Mouse (Mus musculus) lung, postnatal 4 days (tissue): Measurements from ENCODE around the gene Tmem247.

Experiments used
- DNase-seq, 2 experiments: peaks; one replicate each; pipeline ENCODE4 v3.0.0; 2021

The Tmem247 gene

GRCm38 (mm10) chr17:86917048-86917447 lies at the start of gene Tmem247:
Gene Tmem247, plus strand, starts transcription at chr17:86917348.
- DNase-seq = no peak

DNA sequence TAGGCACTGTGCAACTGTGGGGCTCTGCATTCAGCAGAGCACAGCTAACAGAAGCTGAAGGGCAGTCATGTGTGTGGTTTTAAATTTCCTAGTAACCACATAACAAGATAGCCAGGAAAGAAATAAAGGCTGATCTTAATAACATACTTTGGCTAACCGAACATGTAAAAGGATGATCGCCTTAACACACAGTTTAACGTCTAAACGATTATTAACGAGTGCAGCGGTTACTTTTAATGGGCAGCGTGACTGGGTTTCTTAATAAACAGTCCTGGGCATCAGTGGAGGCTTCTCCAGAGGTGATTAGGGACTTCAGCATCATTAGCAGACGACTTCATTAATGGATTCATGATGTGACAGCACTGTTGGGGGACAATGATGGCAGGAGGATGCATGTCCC lies 46.6 kb upstream of the Tmem247 start:
- DNase-seq = no peak

- no peak for DNase-seq
Measured at GRCm38 (mm10) chr17:86872643-86873042, 44.5 kb upstream of the Tmem247 start.

GRCm38 (mm10) chr17:86876940-86877339 lies 40.2 kb upstream of the Tmem247 start:
- no peak for DNase-seq

DNA sequence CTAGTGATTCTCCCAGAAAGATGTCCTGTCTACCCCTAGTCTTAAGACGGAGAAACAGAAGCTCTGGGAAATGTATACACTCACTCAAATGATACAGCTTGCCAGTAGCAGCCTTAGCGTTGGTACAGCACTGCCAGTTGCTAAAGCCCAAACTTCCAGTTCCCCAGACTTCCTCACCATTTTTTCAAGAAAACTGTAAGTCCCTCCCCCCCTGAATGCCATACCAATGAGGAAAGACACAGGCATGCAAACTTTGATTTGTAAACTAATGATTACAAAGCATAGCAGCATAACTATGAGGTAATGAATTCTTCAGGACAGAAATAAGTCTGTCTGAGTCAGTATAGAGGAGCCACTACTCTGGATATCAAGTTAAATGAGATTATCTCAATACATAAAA lies 39.4 kb upstream of the Tmem247 start:
- DNase-seq = no peak

GRCm38 (mm10) chr17:86880056-86880455 lies 37.1 kb upstream of the Tmem247 start:
- DNase-seq = no peak

GRCm38 (mm10) chr17:86880461-86881044 lies 36.6 kb upstream of the Tmem247 start:
- no peak for DNase-seq

GRCm38 (mm10) chr17:86895191-86895590 lies 22.0 kb upstream of the Tmem247 start:
- DNase-seq = no peak

GRCm38 (mm10) chr17:86897486-86898165 lies 19.5 kb upstream of the Tmem247 start:
- DNase-seq = no peak

GRCm38 (mm10) chr17:86899821-86900220 lies 17.3 kb upstream of the Tmem247 start:
- DNase-seq = no peak

GRCm38 (mm10) chr17:86900564-86900963 lies 16.6 kb upstream of the Tmem247 start:
- no peak for DNase-seq

DNA sequence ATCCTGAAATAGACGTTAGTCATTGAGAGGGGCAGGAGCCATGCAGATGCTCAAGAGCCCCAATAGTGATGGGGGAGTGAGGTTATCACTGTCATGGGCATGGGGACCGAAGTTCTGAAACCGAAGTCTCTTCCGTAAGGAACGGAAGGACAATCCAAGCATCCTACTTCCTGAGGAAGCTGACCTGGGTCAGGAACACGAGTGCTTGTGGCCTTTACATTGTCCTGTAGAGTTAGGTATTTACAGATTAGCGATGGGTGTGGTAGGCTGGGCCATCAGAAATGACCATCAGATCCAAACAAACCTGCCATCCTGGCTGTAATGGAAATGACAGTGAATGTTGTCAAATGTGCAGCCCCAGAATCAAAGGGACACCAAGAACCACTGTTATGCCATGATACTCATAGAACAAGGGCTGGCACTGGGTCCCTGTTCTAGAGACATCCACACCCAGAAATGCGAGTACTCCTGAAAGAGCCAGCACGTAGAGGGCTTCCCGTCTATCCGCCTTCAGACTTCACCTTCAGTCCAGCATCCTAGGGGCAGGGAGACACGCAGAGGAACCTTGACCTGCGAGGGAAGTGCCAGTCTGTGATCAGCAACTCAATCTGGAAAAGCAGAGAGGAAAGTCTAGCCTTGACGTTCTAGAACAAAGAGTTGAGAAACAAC lies 14.6 kb upstream of the Tmem247 start:
- peak in 1 of 2 experiments; percentile 16 for DNase-seq

- peak; percentile 68 to 69 for DNase-seq
Measured at GRCm38 (mm10) chr17:86903596-86903995, 13.6 kb upstream of the Tmem247 start.

GRCm38 (mm10) chr17:86904206-86904605 lies 12.9 kb upstream of the Tmem247 start:
- peak in 1 of 2 experiments; percentile 23 for DNase-seq

DNA sequence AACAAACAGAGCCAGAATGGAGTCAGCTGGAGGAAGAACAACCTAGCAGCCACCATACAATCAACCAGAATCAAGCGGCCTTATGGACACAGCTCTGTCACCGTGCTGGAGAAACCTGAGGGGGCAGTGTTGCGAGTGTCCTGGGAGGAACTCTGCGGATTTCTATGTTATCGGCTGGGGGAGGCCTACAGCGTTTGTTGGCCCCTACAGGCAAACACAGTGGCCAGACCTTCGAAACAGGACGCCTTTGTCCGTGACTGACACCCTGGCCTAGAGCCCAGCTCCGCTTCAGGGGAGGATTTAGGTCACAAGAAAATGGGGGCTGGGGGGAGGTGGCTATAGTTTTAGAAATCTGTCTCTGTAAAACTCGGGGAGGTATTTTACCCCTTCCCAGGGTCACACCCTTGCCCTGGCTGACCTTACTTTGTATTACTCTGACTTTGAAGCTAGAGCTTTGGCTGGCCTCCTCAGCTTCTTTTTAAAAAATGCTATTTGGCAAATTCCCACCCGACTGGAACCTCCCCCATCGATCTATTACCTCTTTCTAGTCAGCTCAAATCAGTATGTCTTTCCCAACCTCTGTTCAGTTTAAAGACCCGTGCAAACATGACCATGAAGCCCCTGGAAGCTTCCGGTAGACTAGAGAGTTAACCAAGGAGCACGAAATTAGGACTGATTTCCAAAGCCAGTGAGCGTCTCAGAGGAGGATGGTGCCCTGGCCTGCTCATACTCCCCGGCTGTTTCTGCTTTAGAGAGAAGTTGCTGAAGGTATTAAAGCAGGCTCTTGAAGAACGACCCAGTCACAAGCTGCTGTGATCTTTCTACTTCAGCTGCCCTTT lies 11.6 kb upstream of the Tmem247 start:
- DNase-seq = peak; percentile 77 to 84

DNA sequence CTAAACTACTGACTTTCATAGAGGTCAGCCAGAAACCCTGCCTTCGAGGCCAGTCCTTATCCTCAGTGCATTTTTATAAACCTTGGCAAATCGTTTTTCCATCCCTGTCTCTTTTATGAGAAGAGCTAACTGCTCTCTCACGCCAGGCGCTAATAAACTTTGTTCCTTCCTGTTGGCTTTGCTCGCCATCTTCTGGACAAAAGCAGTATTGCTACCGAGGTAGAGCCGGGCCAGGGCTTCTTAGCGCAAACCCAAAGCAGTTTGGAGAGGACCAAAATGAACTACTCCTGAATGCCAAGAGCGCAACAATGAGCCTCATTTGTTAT lies 11.0 kb upstream of the Tmem247 start:
- DNase-seq = peak; percentile 65 to 89

DNA sequence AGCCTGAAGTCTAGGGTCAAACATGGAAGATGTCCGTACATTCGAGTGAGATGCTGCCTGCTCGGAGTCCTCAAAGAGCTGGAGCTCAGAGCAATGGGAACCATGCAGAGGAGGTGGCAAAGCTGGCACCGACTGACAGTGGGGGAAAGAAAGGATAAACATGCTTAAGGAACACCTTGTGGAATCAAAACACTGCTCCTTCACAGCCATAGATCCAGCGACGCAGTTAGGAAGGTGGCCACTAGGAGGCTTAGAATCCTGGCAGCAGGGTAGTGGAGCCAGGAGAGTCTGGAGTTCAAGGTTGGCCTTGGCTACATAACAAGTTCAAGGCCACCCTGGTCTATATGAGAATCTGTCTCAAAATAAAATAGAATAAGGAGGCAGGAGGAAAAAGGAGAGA lies 10.5 kb upstream of the Tmem247 start:
- peak in 1 of 2 experiments; percentile 18 for DNase-seq

- DNase-seq = peak in 1 of 2 experiments; percentile 15
Measured at GRCm38 (mm10) chr17:86907092-86907491, 10.1 kb upstream of the Tmem247 start.

GRCm38 (mm10) chr17:86908316-86908715 lies 8.8 kb upstream of the Tmem247 start:
- DNase-seq = no peak

DNA sequence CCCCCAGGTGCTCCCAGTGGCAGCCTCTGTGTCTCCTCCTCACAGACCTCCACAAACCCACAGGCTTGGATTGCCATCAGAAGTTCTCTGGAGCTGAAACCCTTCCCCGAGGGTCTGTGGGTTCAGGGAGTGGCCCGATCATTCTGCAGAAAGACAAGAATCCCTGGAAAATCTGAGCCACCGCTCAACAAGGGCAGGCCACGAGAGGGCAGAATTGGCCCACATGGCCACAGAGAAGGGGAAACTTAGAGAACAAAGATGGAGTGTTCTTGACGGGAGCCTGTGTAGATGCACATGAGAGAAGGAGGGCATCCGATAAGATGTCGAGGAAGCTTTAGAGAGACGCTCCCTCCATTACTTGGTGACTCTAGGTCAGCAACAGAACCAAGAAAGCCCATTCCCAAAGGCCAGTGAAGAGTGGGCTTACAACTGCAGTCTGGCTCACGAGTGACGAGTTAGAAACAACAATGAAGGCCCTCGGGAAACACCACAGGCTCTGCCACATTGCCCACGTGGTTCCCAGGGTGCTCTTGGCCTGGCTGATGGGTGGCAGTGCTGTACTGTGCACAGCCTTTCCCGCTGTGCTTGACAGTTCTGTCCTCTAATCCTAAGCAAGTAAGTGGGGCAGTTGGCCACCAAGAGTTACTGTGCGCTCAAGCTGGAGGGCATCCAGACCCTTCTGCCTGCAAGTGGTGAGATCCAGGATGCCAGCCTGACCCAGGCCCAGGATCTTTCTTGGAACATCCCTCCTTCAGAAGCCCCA lies 7.2 kb upstream of the Tmem247 start:
- DNase-seq = peak; percentile 36 to 50

- DNase-seq = no peak
Measured at GRCm38 (mm10) chr17:86911261-86911660, 5.9 kb upstream of the Tmem247 start.

DNA sequence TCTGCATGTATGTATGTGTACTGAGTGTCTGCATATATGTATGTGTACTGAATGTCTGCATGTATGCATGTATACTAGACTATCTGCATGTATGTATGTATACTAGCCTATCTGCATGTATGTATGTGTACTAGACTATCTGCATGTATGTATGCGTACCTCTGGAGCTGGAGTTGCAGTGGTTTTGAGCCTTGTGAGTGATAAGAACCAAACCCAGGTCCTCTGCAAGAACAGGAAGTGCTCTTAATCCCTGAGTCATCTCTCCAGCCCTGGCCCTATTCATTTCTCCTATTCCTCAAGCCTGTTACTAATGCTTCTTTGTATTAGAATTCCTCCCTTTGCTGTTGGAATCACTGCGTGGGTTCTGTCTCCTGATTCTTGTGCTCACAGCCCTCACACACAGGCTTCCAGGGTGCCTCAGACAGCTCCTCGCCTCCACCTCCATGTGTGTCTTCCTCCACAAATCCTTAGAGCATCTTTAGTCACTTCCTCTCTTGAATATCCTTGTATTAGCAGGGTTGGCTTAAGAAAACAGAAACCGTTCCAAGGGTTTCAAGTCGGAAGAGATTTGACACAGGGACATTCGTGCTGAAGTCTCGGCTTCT lies 4.0 kb upstream of the Tmem247 start:
- no peak for DNase-seq
